Mouse (Mus musculus): ENCODE measurements at regions not wholly inside any gene's neighbourhood (a gene's known extent, or its start where the extent isn't known, plus 50 kb on each side); places are given as distances from the start of the nearest gene placed in this dataset.

GRCm38 (mm10) chr14:102248023-102248422, 518.3 kb downstream of the Lmo7 start:
- Histone ChIP-seq H3K27ac (ENCODE audit: insufficient read depth, low read length) (no peak overlapping the region), H3K4me1 (ENCODE audit: control insufficient read depth, insufficient read depth, low read length) (no peaks in the 10 kb centered on the region), H3K27me3 (ENCODE audit: control insufficient read depth, insufficient read depth, low read length) (no peaks in the 10 kb centered on the region), H3K4me3 (replicated peaks; ENCODE audit: insufficient read depth, low read depth, low read length) (no peak overlapping the region)
- DNase-seq = no peak
- WGBS = 41% methylated on average over 5 of the region's 5 CpGs
- TF ChIP-seq CTCF (IDR thresholded peaks at IDR 0.05; ENCODE audit: borderline replicate concordance, insufficient read depth, low read depth, low read length) = no peak
- no peak for TF ChIP-seq POLR2A (IDR thresholded peaks at IDR 0.05; ENCODE audit: borderline replicate concordance, insufficient read depth, low read length)

- no peak for DNase-seq
- 29% methylated on average over 4 of the region's 4 CpGs for WGBS
Measured at GRCm38 (mm10) chr14:102243806-102244536, 514.2 kb downstream of the Lmo7 start.

DNA sequence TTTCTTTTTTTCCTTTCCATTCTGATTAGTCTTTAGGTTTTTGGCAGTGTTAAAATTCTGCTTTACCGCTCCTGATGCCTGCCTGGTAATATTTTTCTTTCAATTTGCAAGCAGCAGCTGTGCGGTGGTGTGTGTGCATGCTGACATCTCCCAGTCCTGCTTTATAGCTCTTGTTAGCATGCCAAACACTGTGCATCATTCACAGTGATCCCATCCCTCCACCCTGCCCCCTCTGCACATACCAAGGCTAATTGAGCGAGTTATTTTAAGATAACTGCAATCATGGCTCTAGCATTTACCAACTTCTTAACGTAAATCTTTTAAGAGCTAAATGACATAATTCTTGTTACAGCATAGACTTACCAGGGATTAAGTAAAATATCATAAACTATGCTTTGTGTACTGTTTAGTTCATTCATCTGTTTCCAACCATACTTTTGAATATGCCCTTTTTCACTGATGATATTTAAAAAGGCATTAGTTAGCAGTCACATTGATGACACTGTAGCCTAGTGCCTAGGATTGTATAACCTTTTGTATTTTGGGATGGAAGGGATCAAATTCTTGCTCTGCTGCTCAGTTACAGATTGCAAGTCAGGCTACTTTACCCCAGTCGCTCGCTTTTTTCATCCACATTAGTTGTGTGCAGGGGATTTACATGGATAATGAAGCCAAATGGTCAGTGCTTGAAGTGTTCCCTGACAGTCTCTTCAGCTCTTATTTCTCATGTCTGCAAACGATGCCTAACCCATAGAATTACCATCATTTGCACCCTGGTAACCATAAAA, 487.0 kb downstream of the Lmo7 start:
- TF ChIP-seq CTCF (IDR thresholded peaks at IDR 0.05; ENCODE audit: borderline replicate concordance, insufficient read depth, low read depth, low read length) = no peak
- no peak for TF ChIP-seq POLR2A (IDR thresholded peaks at IDR 0.05; ENCODE audit: borderline replicate concordance, insufficient read depth, low read length)
- DNase-seq = no peak
- H3K4me3 ChIP-seq (replicated peaks; ENCODE audit: insufficient read depth, low read depth, low read length) = no peak overlapping the region
- WGBS = 43% methylated on average over 7 of the region's 7 CpGs
- H3K4me1 ChIP-seq (ENCODE audit: control insufficient read depth, insufficient read depth, low read length) = peaks cover 3% of the 10 kb centered on the region
- no peaks in the 10 kb centered on the region for H3K27me3 ChIP-seq (ENCODE audit: control insufficient read depth, insufficient read depth, low read length)
- H3K27ac ChIP-seq (ENCODE audit: insufficient read depth, low read length) = no peak overlapping the region

More at GRCm38 (mm10) chr14:102243806-102244536, 514.2 kb downstream of the Lmo7 start:
- no peak overlapping the region for H3K4me3 ChIP-seq (replicated peaks; ENCODE audit: insufficient read depth, low read depth, low read length)
- no peaks in the 10 kb centered on the region for H3K27me3 ChIP-seq (ENCODE audit: control insufficient read depth, insufficient read depth, low read length)
- no peaks in the 10 kb centered on the region for H3K4me1 ChIP-seq (ENCODE audit: control insufficient read depth, insufficient read depth, low read length)
- TF ChIP-seq POLR2A (IDR thresholded peaks at IDR 0.05; ENCODE audit: borderline replicate concordance, insufficient read depth, low read length) (no peak), CTCF (IDR thresholded peaks at IDR 0.05; ENCODE audit: borderline replicate concordance, insufficient read depth, low read depth, low read length) (no peak)
- no peak overlapping the region for H3K27ac ChIP-seq (ENCODE audit: insufficient read depth, low read length)

GRCm38 (mm10) chr14:102215267-102215964, 485.7 kb downstream of the Lmo7 start:
- no peaks in the 10 kb centered on the region for H3K27me3 ChIP-seq (ENCODE audit: control insufficient read depth, insufficient read depth, low read length)
- DNase-seq = no peak
- H3K4me3 ChIP-seq (replicated peaks; ENCODE audit: insufficient read depth, low read depth, low read length) = no peak overlapping the region
- H3K27ac ChIP-seq (ENCODE audit: insufficient read depth, low read length) = no peak overlapping the region
- TF ChIP-seq CTCF (IDR thresholded peaks at IDR 0.05; ENCODE audit: borderline replicate concordance, insufficient read depth, low read depth, low read length) (no peak), POLR2A (IDR thresholded peaks at IDR 0.05; ENCODE audit: borderline replicate concordance, insufficient read depth, low read length) (no peak)
- H3K4me1 ChIP-seq (ENCODE audit: control insufficient read depth, insufficient read depth, low read length) = peaks cover 3% of the 10 kb centered on the region
- 73% methylated on average over 4 of the region's 4 CpGs for WGBS

- Histone ChIP-seq H3K4me3 (replicated peaks; ENCODE audit: insufficient read depth, low read depth, low read length) (no peak overlapping the region), H3K27me3 (ENCODE audit: control insufficient read depth, insufficient read depth, low read length) (no peaks in the 10 kb centered on the region), H3K27ac (ENCODE audit: insufficient read depth, low read length) (no peak overlapping the region), H3K4me1 (ENCODE audit: control insufficient read depth, insufficient read depth, low read length) (peaks cover 3% of the 10 kb centered on the region)
- 47% methylated on average over 2 of the region's 2 CpGs for WGBS
- DNase-seq = peak; percentile 10 to 43
- TF ChIP-seq POLR2A (IDR thresholded peaks at IDR 0.05; ENCODE audit: borderline replicate concordance, insufficient read depth, low read length) (no peak), CTCF (IDR thresholded peaks at IDR 0.05; ENCODE audit: borderline replicate concordance, insufficient read depth, low read depth, low read length) (no peak)
Measured at GRCm38 (mm10) chr14:102212079-102212478, 482.3 kb downstream of the Lmo7 start.

GRCm38 (mm10) chr14:102204881-102205671, 475.3 kb downstream of the Lmo7 start:
- DNase-seq = no peak
- 73% methylated on average over 10 of the region's 10 CpGs for WGBS
- Histone ChIP-seq H3K4me3 (replicated peaks; ENCODE audit: insufficient read depth, low read depth, low read length) (no peak overlapping the region), H3K27ac (ENCODE audit: insufficient read depth, low read length) (no peak overlapping the region), H3K4me1 (ENCODE audit: control insufficient read depth, insufficient read depth, low read length) (no peaks in the 10 kb centered on the region), H3K27me3 (ENCODE audit: control insufficient read depth, insufficient read depth, low read length) (no peaks in the 10 kb centered on the region)
- no peak for TF ChIP-seq POLR2A (IDR thresholded peaks at IDR 0.05; ENCODE audit: borderline replicate concordance, insufficient read depth, low read length)
- TF ChIP-seq CTCF (IDR thresholded peaks at IDR 0.05; ENCODE audit: borderline replicate concordance, insufficient read depth, low read depth, low read length) = no peak

GRCm38 (mm10) chr14:102199430-102199829, 469.7 kb downstream of the Lmo7 start:
- H3K27me3 ChIP-seq (ENCODE audit: control insufficient read depth, insufficient read depth, low read length) = no peaks in the 10 kb centered on the region
- no peak overlapping the region for H3K4me3 ChIP-seq (replicated peaks; ENCODE audit: insufficient read depth, low read depth, low read length)
- no peaks in the 10 kb centered on the region for H3K4me1 ChIP-seq (ENCODE audit: control insufficient read depth, insufficient read depth, low read length)
- H3K27ac ChIP-seq (ENCODE audit: insufficient read depth, low read length) = no peak overlapping the region
- DNase-seq = no peak
- 89% methylated on average over 6 of the region's 6 CpGs for WGBS
- TF ChIP-seq CTCF (IDR thresholded peaks at IDR 0.05; ENCODE audit: borderline replicate concordance, insufficient read depth, low read depth, low read length) (no peak), POLR2A (IDR thresholded peaks at IDR 0.05; ENCODE audit: borderline replicate concordance, insufficient read depth, low read length) (no peak)

Data from cerebellum, adult 2 months (tissue).